In the genomic region with DNA sequence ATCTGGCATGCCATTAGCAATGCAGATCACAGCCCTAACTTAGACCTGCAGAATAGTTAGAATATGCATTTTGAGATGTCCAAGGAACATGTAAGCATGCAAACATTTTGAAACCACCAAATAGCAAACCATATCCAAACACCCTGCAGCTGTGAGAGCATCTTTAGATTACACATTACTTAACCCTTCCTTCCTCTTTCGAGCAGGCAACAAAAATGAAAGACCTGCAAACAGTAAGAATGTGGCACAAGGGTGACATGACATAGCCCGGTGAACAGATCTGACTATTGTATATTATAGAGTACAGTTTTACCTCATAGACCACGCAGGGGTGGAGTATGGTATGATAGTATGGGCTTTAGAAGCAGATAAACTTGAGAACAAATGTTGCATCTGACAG, we compare ENCODE assay signal across 23 mouse cellular contexts.
DNase-seq lines count a peak whose midpoint lies in the region; ATAC-seq lines count a peak whose summit lies in the region.
"Had no signal": no experiment of that assay in that cellular context is flagged by ENCODE, and none has a peak within 500 bp of the region (broad histone marks: within the 10 kb centered on the region; RNA-seq: fewer than 3 reads in every experiment).

No protein-coding gene starts in this region.

- H3K9ac ChIP-seq in intestine, embryonic 16.5 days (ENCODE audit: low read depth, low read length): no peak overlapping the region
- H3K9ac ChIP-seq: forebrain, embryonic 13.5 days; hindbrain, embryonic 13.5 days had no signal

- H3K4me3 ChIP-seq in intestine, embryonic 16.5 days (ENCODE audit: low read length): no peak overlapping the region
- H3K4me3 ChIP-seq: forebrain, embryonic 10.5 days; forebrain, embryonic 13.5 days; hindbrain, embryonic 10.5 days; hindbrain, embryonic 13.5 days had no signal

- H3K36me3 ChIP-seq in intestine, embryonic 16.5 days (ENCODE audit: control insufficient read depth, insufficient read depth, low read length): no peaks in the 10 kb centered on the region
- H3K36me3 ChIP-seq: forebrain, embryonic 10.5 days; hindbrain, embryonic 10.5 days; hindbrain, embryonic 13.5 days had no signal

- 76% methylated on average over 3 of the region's 3 CpGs for WGBS in intestine, embryonic 16.5 days

- no peaks in the 10 kb centered on the region for H3K27me3 ChIP-seq in intestine, embryonic 16.5 days (replicated peaks; ENCODE audit: control insufficient read depth, insufficient read depth, low read length)
- H3K27me3 ChIP-seq: forebrain, embryonic 13.5 days; hindbrain, embryonic 13.5 days had no signal

- no peaks in the 10 kb centered on the region for H3K4me1 ChIP-seq in intestine, embryonic 16.5 days (ENCODE audit: control insufficient read depth, insufficient read depth, low read length)
- H3K4me1 ChIP-seq: forebrain, embryonic 10.5 days; forebrain, embryonic 13.5 days; hindbrain, embryonic 10.5 days; hindbrain, embryonic 13.5 days had no signal

- ATAC-seq in hematopoietic stem cell, adult 5-6 weeks (replicated peaks in 1 of 2; ENCODE audit: insufficient read depth in 1 of 2, low FRiP score in 2 of 2, low TSS enrichment in 1 of 2, low read depth in 1 of 2, poor library complexity in 2 of 2, severe bottlenecking in 2 of 2): peak; percentile 17 to 81; a peak in 2 of 4 replicates
- peak; percentile 96 for ATAC-seq in megakaryocyte progenitor cell, adult 5-6 weeks (replicated peaks; ENCODE audit: poor library complexity)
- no peak for ATAC-seq in intestine, embryonic 16.5 days
- ATAC-seq: activated CD4-positive, CD25-positive, alpha-beta regulatory T cell, adult 4 months; forebrain, embryonic 13.5 days; forebrain, embryonic 16.5 days; hindbrain, embryonic 16.5 days; inflammation-experienced regulatory T-cells, adult 6 months; intestine, postnatal 0 days had no signal

- H3K27ac ChIP-seq in intestine, embryonic 16.5 days (ENCODE audit: low read length): no peak overlapping the region
- H3K27ac ChIP-seq: forebrain, embryonic 10.5 days; forebrain, embryonic 13.5 days; hindbrain, embryonic 10.5 days; hindbrain, embryonic 13.5 days had no signal

- H3K9me3 ChIP-seq in intestine, embryonic 16.5 days (ENCODE audit: control insufficient read depth, low read length): no peaks in the 10 kb centered on the region
- H3K9me3 ChIP-seq: forebrain, embryonic 10.5 days; forebrain, embryonic 13.5 days; hindbrain, embryonic 10.5 days; hindbrain, embryonic 13.5 days had no signal

- DNase-seq in A20 (ENCODE audit: low read depth, low spot score): peak; percentile 65
- DNase-seq in gastrocnemius, postnatal 10 days: no peak
- no peak for DNase-seq in heart, adult 11 months
- DNase-seq: adrenal gland, adult 8-10 months; adrenal gland, postnatal 25 days; cerebellum, adult 18-20 months; cerebellum, adult 9-11 months; cerebellum, postnatal 25 days; gastrocnemius, postnatal 25 days; kidney, adult 2 months had no signal

- H3K4me2 ChIP-seq in intestine, embryonic 16.5 days (ENCODE audit: low read depth, low read length): no peak overlapping the region
- H3K4me2 ChIP-seq: forebrain, embryonic 13.5 days; heart, embryonic 11.5 days; hindbrain, embryonic 13.5 days had no signal
